Mouse (Mus musculus) cortical plate, adult 2 months (tissue): ENCODE data around the gene Gm5751. TPM values are rescaled to one million over a fixed set of nuclear protein-coding genes. Genes with fewer than 3 reads are reported as not detected.
"Not testable (repeated sequence)": the region's sequence is repeated elsewhere in the genome, so short reads cannot be mapped to it uniquely, and the experiment has no call there.

Experiments
- H3K27ac ChIP-seq: fragments of 200-500 bp; 2 replicates; pipeline ENCODE4 v1.5.1; 2012; ENCODE audit warnings: low read length, control low read depth, inconsistent platforms; ENCODE audit not compliant: insufficient read depth
- H3K4me1 ChIP-seq: fragments of 200-500 bp; 2 replicates; pipeline ENCODE4 v1.6.1; 2011; ENCODE audit warnings: low read length; ENCODE audit not compliant: control insufficient read depth, insufficient read depth
- H3K4me3 ChIP-seq: fragments of 200-500 bp; 2 replicates; pipeline ENCODE4 v1.5.1; 2011; ENCODE audit warnings: mild to moderate bottlenecking, low read length, control low read depth; ENCODE audit not compliant: insufficient read depth
- CTCF ChIP-seq: fragments of 200-500 bp; IDR thresholded peaks from 2 replicates; pipeline ENCODE4 v1.5.1; 2011; ENCODE audit warnings: mild to moderate bottlenecking, control low read depth, low read length; ENCODE audit not compliant: insufficient read depth; ENCODE audit errors: extremely low read depth
- POLR2A ChIP-seq: fragments of 200-500 bp; IDR thresholded peaks from 2 replicates; pipeline ENCODE4 v1.6.1; 2011; ENCODE audit warnings: mild to moderate bottlenecking, low read length, control low read depth; ENCODE audit not compliant: insufficient read depth; ENCODE audit errors: extremely low read depth
- polyA plus RNA-seq: library from polyadenylated mRNA; depleted of rRNA; stranded (reverse); fragments of >200 nt; gene quantifications from 2 replicates; pipeline ENCODE4 v1.2.3, GENCODE M21; 2012; rRNA removed

Gm5751 gene
- 0.46 and 0.55 TPM in 2 replicates for polyA plus RNA-seq

- H3K4me1 ChIP-seq, H3K27ac ChIP-seq, H3K4me3 ChIP-seq: not testable (repeated sequence)
Measured at GRCm38 (mm10) chrX:8873953-8874352, at the start of gene Gm5751. Gene Gm5751 (plus strand): TSS chrX:8874253.

- no peak for TF ChIP-seq POLR2A
- peak; percentile 42 for TF ChIP-seq CTCF
- H3K27ac ChIP-seq, result no peak overlapping the region
- H3K4me3 ChIP-seq, result no peak overlapping the region
- no peaks in the 10 kb centered on the region for H3K4me1 ChIP-seq
Measured at GRCm38 (mm10) chrX:8832043-8832442, 42.0 kb upstream of the Gm5751 start.

DNA sequence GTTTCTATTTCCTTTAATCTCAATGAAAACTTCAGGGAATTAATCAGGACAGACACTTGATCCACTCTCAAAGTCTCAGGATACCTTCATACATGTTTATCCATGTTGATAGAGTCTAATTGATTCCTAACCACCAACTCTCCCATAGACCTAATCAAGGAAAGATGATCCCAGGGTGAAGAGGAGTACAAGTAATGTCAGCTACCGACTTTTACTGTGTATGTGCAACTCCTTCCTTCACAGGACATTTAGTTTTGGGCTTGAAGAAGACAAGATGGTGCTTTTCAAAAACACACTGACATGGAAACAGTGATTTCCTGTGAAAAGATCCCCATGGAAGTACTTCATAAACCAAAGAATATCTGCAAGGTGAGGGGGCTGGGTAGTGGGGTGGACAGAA lies 30.4 kb upstream of the Gm5751 start, which contains the start of gene Gm6592:
Gm6592 (plus strand) TSS at position 301 of the 400 bp plus-strand sequence.
- no peak within 1 kb of the TSS for H3K4me3 ChIP-seq
- TF ChIP-seq POLR2A (no peak), CTCF (no peak)
- H3K4me1 ChIP-seq, result no peaks in the 10 kb centered on the region
- H3K27ac ChIP-seq, result no peak within 1 kb of the TSS

DNA sequence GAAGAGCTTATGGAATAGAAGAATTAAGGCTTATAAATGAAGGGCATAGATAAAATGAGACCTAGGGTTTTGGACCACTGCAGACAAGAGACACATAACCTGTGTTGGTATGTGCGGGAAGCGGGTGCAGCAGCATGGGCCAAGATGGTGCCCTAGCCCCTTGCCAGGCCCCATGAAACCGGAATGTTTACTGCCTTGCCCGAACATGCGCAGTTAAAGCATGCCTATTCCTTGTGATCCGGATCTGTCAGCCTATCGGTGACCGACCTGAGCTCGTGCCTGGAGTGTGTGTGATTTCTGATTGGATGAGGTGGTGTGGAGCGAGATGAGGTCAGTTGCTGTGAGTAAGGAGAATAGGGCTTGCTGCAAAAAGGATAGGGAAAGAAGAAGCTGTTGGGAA lies 21.6 kb upstream of the Gm5751 start:
- Histone ChIP-seq H3K4me3 (no peak overlapping the region), H3K27ac (no peak overlapping the region), H3K4me1 (no peaks in the 10 kb centered on the region)
- TF ChIP-seq CTCF (no peak), POLR2A (no peak)

DNA sequence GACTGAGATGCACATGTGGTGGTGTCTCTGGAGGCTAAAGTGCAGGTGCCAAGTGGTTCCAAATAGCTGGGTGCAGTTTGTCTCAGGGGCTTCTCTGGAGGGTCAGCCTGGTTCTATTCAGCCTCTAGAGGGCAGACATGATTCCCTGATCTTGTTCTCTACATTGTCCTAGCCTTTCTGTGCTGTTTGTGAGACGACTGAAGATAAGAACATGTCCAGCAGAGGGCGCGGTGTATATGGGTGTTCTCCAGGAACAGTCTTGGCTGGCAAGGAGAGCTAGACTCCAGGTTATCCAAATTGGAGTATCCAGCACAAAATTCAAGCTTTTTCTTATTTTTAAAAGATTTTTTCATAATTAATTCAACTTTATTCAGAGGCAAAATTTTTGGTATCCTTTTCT lies 9.7 kb upstream of the Gm5751 start:
- not testable (repeated sequence) for H3K27ac ChIP-seq, H3K4me1 ChIP-seq, H3K4me3 ChIP-seq
- peak; percentile 63 for TF ChIP-seq CTCF

DNA sequence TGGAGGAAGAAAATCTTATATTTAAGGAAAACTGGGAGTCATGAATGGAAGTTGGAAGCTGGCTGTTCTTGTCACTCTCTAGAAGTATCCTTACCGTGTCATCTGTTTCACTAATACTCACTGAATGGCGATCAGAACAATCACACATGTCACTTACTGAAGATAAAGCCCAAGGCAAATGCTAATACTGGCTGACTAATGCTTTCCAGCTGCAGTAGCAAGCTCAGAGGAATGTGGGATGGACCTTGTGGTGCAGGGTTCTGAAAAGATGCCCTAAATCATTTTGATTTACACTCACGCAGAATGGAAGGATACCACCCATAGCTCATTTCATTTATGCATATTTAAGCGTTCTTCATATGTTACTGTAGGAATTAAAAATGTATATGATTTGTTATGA lies 10.3 kb downstream of the Gm5751 start:
- no peaks in the 10 kb centered on the region for H3K4me1 ChIP-seq
- H3K27ac ChIP-seq, result no peak overlapping the region
- TF ChIP-seq POLR2A (no peak), CTCF (no peak)
- no peak overlapping the region for H3K4me3 ChIP-seq

- no peak for TF ChIP-seq CTCF
- no peak for TF ChIP-seq POLR2A
- Histone ChIP-seq H3K4me1 (no peaks in the 10 kb centered on the region), H3K27ac (no peak overlapping the region)
Measured at GRCm38 (mm10) chrX:8891975-8892342, 17.9 kb downstream of the Gm5751 start.

DNA sequence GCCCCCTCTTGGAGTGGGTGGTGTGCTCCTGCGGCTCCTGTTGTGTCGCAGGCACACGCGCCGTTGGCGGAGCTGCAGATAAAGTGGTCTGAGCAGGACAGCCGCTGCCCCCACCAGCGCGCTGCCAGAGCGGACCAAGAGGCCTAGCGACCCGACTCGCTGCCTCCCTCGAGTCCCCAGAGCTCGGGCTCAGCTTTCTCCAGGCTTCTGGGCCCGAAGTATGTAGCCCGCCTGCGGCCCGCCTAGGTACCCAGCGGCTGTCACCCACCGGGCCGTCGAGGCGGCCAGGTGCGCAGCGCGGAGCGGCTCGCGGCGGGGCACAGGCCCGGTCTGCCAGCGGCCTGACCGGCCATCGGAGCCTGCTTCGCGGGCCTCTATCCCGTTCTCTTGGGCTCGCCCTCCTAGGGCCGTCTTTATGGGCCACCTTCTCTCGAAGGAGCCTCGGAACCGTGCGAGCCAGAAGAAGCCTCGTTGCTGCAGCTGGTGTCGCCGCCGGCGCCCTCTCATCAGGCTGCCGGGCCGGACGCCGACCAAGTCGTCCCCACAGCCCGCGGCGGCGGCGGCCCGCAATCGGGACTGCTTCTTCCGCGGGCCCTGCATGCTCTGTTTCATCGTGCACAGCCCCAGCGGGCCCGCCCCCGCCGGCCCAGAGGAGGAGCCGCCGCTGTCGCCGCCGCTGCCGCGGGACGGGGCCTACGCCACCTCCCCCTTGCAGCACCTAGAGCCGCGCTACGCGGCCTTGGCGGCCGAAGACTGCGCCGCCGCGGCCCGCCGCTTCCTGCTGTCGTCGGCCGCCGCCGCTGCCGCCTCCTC lies 18.5 kb downstream of the Gm5751 start, which contains the start of gene B630019K06Rik:
B630019K06Rik (plus strand) TSS at position 40 of the 813 bp plus-strand sequence.
- no peak for TF ChIP-seq CTCF
- TF ChIP-seq POLR2A, result no peak
- H3K4me3 ChIP-seq, result peak within 1 kb of the TSS; percentile 75
- H3K27ac ChIP-seq, result peak within 1 kb of the TSS; percentile 71
- H3K4me1 ChIP-seq, result no peaks in the 10 kb centered on the region

More at GRCm38 (mm10) chrX:8891975-8892342, 17.9 kb downstream of the Gm5751 start:
- H3K4me3 ChIP-seq, result peak overlapping the region; percentile 75; the same call in 1 of the 2 replicates

- TF ChIP-seq CTCF (no peak), POLR2A (no peak)
- peak overlapping the region; percentile 75 for H3K4me3 ChIP-seq
- peak overlapping the region; percentile 71 for H3K27ac ChIP-seq
- H3K4me1 ChIP-seq, result no peaks in the 10 kb centered on the region
Measured at GRCm38 (mm10) chrX:8893182-8893651, 19.2 kb downstream of the Gm5751 start.

GRCm38 (mm10) chrX:8900823-8901222 lies 26.8 kb downstream of the Gm5751 start:
- no peaks in the 10 kb centered on the region for H3K4me1 ChIP-seq
- H3K27ac ChIP-seq, result no peak overlapping the region
- H3K4me3 ChIP-seq, result no peak overlapping the region
- TF ChIP-seq POLR2A (no peak), CTCF (no peak)
